Mouse (Mus musculus) brown adipose tissue, adult 24 weeks (tissue): ENCODE results near the gene Eid1. TPM values are rescaled to one million over a fixed set of nuclear protein-coding genes. Genes with fewer than 3 reads are reported as not detected.

Source experiments
- H3K27ac ChIP-seq: fragments of 200-500 bp; replicated peaks from 2 replicates; pipeline ENCODE4 v1.5.1; 2012; ENCODE audit warnings: low read depth, mild to moderate bottlenecking, low read length
- H3K4me1 ChIP-seq: fragments of 200-500 bp; 2 replicates; pipeline ENCODE4 v1.6.1; 2012; ENCODE audit warnings: low read length, mixed read lengths; ENCODE audit not compliant: control insufficient read depth, insufficient read depth, insufficient read length
- H3K4me3 ChIP-seq: fragments of 200-500 bp; 2 replicates; pipeline ENCODE4 v1.5.1; 2012; ENCODE audit warnings: low read depth, mild to moderate bottlenecking, low read length, moderate library complexity; ENCODE audit not compliant: insufficient read depth
- polyA plus RNA-seq: library from polyadenylated mRNA; stranded (reverse); fragments of >200 nt; gene quantifications from 2 replicates; pipeline ENCODE4 v1.2.4, GENCODE M21; 2012; ENCODE audit not compliant: missing spikeins, insufficient read depth, insufficient read length

The Eid1 gene
- polyA plus RNA-seq: 28.4 and 30.5 TPM in 2 replicates

DNA sequence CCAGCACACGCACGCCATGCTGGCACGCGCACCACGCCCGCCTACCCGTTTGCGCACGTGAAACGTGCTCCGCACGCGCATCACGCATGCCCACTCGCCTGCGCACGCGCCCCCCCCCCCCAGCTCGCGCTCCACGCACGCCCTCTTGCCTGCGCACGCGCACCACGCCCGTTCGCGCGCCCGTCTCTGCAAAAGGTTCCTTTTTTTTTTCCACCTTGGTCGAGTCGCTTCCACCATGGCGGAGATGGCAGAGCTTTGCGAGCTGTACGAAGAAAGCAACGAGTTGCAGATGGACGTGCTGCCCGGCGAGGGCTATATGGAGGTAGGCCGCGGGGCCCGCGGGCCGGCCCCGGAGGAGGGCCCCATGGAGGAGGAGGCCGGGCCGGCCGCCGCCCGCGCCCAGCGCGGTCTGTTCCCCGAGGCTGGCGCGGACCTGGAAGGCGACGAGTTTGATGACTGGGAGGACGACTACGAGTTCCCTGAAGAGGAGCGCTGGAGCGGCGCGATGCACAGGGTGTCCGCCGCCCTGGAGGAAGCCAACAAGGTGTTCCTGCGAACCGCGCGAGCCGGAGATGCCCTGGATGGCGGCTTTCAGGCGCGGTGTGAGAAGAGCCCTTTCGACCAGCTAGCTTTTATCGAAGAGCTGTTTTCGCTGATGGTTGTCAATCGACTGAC lies at the start of gene Eid1:
TSS of gene Eid1 (plus strand) at position 139 of the 675 bp plus-strand sequence.
- Histone ChIP-seq H3K4me1 (no peaks in the 10 kb centered on the region), H3K27ac (0 out of 2 replicates have a peak within 1 kb of the TSS, but pooled peaks have one; percentile 25), H3K4me3 (peak within 1 kb of the TSS; percentile 99)

- Histone ChIP-seq H3K4me3 (no peak overlapping the region), H3K27ac (no peak overlapping the region), H3K4me1 (peaks cover 3% of the 10 kb centered on the region; the same call in 1 of the 2 replicates)
Observed at GRCm38 (mm10) chr2:125623211-125623610, 49.7 kb upstream of the Eid1 start.

DNA sequence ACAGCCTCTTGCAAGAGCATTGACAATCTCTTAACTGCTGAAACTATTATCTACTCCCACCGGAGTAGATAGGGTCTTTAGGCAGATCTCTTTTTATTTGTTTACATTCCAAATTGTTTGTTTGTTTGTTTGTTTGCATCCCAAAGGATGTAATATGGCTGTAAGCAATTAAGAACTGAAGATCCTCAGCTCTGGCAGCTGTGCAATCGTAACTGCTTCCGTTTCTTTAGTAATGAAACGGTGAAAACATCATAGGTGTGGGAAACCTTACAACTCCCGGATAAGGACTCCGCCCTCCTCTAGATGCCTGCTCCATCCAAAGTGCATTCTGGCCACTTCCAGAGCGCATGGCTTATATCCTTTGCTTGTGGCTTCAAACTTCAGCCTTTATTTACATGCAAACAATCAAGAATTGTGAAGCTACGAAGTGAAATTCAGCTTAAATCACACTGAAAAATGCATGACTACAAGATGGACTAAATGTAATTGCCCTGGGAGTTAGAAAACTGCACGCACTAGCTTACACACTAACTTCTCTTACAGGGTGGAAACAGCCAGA lies 48.7 kb upstream of the Eid1 start:
- no peak overlapping the region for H3K27ac ChIP-seq
- peaks cover 3% of the 10 kb centered on the region; the same call in 1 of the 2 replicates for H3K4me1 ChIP-seq
- H3K4me3 ChIP-seq: peak overlapping the region; percentile 78

DNA sequence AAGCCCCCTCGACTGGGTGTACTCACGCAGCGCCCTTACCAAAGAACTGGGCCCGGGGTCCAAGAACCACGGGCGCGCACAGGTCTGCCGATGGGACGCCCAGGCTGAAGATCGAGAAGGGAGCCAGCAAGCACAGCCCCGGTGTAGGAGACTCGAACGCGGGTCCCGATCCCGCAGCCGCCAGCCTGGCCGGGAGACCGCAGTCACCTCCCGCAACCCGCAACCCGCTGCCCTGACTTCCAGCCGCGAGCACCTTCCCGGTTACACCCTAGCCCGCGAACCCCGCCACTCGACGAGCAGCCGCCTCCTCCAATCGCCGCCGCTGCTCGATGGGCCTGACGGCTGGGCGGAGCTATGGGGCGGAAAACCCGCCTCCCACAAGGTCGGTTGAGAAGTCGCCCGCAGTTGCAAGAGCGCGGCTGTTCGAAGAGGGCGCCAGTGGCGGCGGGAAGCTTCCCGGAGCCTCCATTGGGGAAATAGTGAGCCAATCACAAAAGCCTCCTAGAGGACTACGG lies 48.0 kb upstream of the Eid1 start, which contains the start of gene Cep152:
TSS of gene Cep152 (minus strand) at position 277 of the 515 bp plus-strand sequence.
- H3K27ac ChIP-seq: no peak within 1 kb of the TSS
- H3K4me1 ChIP-seq: peaks cover 3% of the 10 kb centered on the region; the same call in 1 of the 2 replicates
- H3K4me3 ChIP-seq: peak within 1 kb of the TSS; percentile 78

DNA sequence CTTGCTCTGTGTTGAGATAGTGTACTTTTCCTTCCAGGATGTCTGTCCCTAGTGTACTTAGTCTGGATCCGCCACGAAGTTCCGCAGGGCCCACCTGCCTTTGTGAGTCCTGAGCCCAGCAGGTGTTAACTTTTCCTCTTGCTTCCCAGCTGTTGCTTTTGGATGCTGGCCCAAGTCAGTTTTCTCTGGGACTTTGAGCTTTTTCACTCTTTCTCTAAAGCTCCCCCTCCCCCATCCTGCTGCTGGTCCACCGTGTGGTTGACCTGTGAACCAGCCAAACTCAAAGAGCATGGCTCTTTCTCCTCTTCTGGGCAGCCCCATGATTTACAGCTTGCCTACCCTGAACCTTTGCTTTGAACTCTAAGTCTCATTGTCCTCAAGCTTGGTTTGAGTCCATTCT lies 46.4 kb upstream of the Eid1 start:
- Histone ChIP-seq H3K27ac (no peak overlapping the region), H3K4me3 (no peak overlapping the region), H3K4me1 (peaks cover 3% of the 10 kb centered on the region; the same call in 1 of the 2 replicates)

GRCm38 (mm10) chr2:125628487-125628886 lies 44.4 kb upstream of the Eid1 start:
- no peak overlapping the region for H3K27ac ChIP-seq
- no peak overlapping the region for H3K4me3 ChIP-seq
- H3K4me1 ChIP-seq: no peaks in the 10 kb centered on the region

DNA sequence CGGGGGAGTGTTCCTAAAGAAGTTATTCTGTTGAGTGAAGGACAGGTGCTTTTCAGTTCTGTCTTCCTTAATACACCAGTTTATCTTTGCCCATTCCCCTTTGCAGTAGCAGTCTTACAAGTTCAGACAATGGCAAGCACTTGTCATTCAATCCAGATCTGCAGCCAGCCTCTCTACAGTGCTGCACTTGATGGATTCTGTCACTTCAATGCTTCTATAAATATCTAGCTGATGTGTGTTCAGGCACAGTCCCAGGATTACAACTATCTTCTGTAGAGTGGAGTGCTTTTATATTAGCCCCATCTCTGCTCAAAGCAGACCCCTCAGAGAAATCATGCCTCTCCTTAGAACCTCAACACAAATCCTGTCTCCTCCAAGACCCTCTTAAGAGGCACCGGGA lies 42.9 kb upstream of the Eid1 start:
- H3K27ac ChIP-seq: no peak overlapping the region
- H3K4me1 ChIP-seq: no peaks in the 10 kb centered on the region
- H3K4me3 ChIP-seq: no peak overlapping the region

- Histone ChIP-seq H3K4me1 (peaks cover 3% of the 10 kb centered on the region; the same call in 1 of the 2 replicates), H3K27ac (no peak overlapping the region), H3K4me3 (no peak overlapping the region)
Observed at GRCm38 (mm10) chr2:125637331-125637730, 35.6 kb upstream of the Eid1 start.

GRCm38 (mm10) chr2:125644912-125645311 lies 28.0 kb upstream of the Eid1 start:
- no peaks in the 10 kb centered on the region for H3K4me1 ChIP-seq
- H3K4me3 ChIP-seq: no peak overlapping the region
- no peak overlapping the region for H3K27ac ChIP-seq

- Histone ChIP-seq H3K4me3 (no peak overlapping the region), H3K4me1 (no peaks in the 10 kb centered on the region), H3K27ac (no peak overlapping the region)
Observed at GRCm38 (mm10) chr2:125650038-125650437, 22.9 kb upstream of the Eid1 start.

DNA sequence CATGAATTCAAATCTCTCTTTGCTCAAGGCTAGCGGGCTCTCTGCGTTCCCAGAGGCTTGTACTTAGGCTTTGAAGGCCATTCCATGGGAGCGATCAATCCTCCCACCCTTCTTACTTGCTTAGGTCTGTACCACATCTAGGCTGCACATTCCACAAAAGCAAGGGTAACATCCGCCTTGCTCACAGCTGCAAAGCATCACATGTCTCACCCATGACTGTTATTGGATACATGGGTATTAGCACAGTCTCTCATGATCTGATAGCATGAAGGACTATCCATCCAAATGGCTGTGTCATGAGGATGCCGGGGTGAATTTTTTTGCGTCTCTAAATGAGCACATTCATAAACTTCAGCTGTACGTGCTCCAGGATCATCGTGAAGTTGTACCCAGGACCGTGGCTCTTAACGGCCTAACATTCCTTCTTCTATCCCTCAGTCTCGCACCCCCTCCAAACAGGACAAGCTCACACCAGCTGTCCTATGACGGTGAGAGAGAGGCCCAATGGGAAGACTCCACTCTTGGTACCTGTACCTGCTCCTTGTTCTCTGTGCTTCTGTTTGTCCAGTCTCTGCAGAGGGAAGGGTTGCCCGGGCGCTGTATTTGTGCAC lies 22.0 kb upstream of the Eid1 start:
- H3K27ac ChIP-seq: no peak overlapping the region
- no peak overlapping the region for H3K4me3 ChIP-seq
- H3K4me1 ChIP-seq: no peaks in the 10 kb centered on the region

DNA sequence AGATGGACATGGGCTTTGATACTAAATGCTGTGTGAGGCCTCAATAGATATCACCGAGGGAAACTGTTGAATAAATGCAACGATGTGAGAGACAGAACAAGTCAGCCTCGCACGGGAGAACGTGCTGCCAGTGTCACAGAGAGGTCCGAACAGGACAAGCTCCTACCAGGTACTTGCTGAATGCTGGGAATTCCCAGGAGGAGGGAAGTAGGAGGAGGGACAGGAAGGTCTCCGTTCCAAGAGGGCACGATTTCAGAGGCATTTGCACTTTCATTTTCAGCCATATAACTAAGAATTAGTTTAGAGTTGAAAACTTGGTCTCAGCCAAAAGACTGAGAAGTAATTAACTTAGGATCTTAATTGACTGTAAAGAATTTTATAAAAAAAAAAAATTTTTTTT lies 21.3 kb upstream of the Eid1 start:
- no peaks in the 10 kb centered on the region for H3K4me1 ChIP-seq
- H3K4me3 ChIP-seq: no peak overlapping the region
- no peak overlapping the region for H3K27ac ChIP-seq

GRCm38 (mm10) chr2:125653286-125653685 lies 19.6 kb upstream of the Eid1 start:
- Histone ChIP-seq H3K4me1 (no peaks in the 10 kb centered on the region), H3K27ac (no peak overlapping the region), H3K4me3 (no peak overlapping the region)

- no peak overlapping the region for H3K4me3 ChIP-seq
- no peak overlapping the region for H3K27ac ChIP-seq
- H3K4me1 ChIP-seq: no peaks in the 10 kb centered on the region
Observed at GRCm38 (mm10) chr2:125655391-125655790, 17.5 kb upstream of the Eid1 start.

DNA sequence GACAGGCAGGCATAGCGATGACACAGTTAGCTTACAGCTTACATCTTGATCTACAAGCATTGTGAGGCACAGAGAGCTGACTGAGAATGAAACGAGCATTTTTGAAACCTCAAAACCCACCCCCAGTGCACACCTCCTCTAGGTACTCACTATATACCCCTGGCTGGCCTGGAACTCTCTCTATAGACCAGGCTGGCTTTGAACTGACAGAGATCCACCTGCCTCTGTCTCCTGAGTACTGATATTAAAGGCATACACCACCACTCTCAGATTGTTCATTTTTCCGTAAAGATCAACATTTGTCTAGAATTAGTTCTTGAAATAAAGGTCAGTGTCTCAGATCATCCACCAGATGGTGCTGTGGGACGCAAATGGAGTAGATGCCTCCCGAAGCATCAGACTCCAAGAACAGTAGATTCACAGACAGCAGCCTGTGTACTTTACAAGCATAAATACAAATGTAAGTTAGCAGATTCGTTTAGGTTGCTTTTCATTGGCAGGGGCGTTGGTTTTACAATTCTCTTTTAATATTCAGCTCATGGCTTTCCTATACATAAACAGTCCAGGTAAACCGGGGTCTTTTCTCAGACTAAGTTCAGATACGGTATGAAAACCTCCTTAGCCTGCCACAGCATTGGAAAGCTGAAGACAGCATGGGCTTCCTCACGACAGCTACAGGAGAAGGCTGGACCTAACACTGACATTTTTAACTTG lies 12.9 kb upstream of the Eid1 start:
- Histone ChIP-seq H3K4me3 (no peak overlapping the region), H3K27ac (no peak overlapping the region), H3K4me1 (no peaks in the 10 kb centered on the region)
